Mouse (Mus musculus) limb, embryonic 12.5 days (tissue): Measurements from ENCODE around the gene Sult6b2. TPM values are rescaled to one million over a fixed set of nuclear protein-coding genes. Genes with fewer than 3 reads are reported as not detected.

ENCODE experiments used
- ATAC-seq: fragments of 200-750 bp; cut with Nextera tagmentation; 2 replicates; pipeline ENCODE4 v1.8.0; 2017; ENCODE audit warnings: low read depth, moderate TSS enrichment; ENCODE audit not compliant: insufficient number of reproducible peaks, insufficient read depth, low FRiP score, low TSS enrichment
- H3K27ac ChIP-seq: fragments of 300-500 bp; sonication (generic); 2 replicates; pipeline ENCODE4 v1.5.1; 2016; ENCODE audit warnings: mild to moderate bottlenecking, moderate library complexity
- H3K27me3 ChIP-seq: fragments of 300-500 bp; sonication (generic); 2 replicates; pipeline ENCODE4 v1.6.1; 2016; ENCODE audit warnings: mild to moderate bottlenecking, moderate library complexity
- H3K36me3 ChIP-seq: fragments of 300-500 bp; sonication (generic); 2 replicates; pipeline ENCODE4 v1.6.1; 2016; ENCODE audit warnings: mild to moderate bottlenecking, moderate library complexity
- H3K4me1 ChIP-seq: fragments of 300-500 bp; sonication (generic); replicated peaks from 2 replicates; pipeline ENCODE4 v1.6.1; 2016
- H3K4me2 ChIP-seq: fragments of 300-500 bp; sonication (generic); 2 replicates; pipeline ENCODE4 v1.6.1; 2016; ENCODE audit warnings: mild to moderate bottlenecking, moderate library complexity
- H3K4me3 ChIP-seq: fragments of 300-500 bp; sonication (generic); replicated peaks from 2 replicates; pipeline ENCODE4 v1.5.1; 2016; ENCODE audit warnings: mild to moderate bottlenecking
- H3K9ac ChIP-seq: fragments of 300-500 bp; sonication (generic); replicated peaks from 2 replicates; pipeline ENCODE4 v1.6.1; 2016; ENCODE audit warnings: mild to moderate bottlenecking, moderate library complexity
- H3K9me3 ChIP-seq: fragments of 300-500 bp; sonication (generic); 2 replicates; pipeline ENCODE4 v1.6.1; 2016; ENCODE audit warnings: mild to moderate bottlenecking, moderate library complexity
- WGBS: fragments of 180-500 bp; shearing (Covaris S2); methylation state at CpG from one replicate; pipeline ENCODE4 v1.1.7; 2016; 5-methylcytosine and 5-hydroxymethylcytosine counted together
- polyA plus RNA-seq: library from polyadenylated mRNA; unstranded; fragments of >200 nt; fragmentation: Nextera tagmentation; extraction: Ambion mirVana; gene quantifications from 2 replicates; pipeline ENCODE4 v1.2.1, GENCODE M21; 2016

Gene Sult6b2
- polyA plus RNA-seq, 1 experiment from 2014 or later, result not detected

DNA sequence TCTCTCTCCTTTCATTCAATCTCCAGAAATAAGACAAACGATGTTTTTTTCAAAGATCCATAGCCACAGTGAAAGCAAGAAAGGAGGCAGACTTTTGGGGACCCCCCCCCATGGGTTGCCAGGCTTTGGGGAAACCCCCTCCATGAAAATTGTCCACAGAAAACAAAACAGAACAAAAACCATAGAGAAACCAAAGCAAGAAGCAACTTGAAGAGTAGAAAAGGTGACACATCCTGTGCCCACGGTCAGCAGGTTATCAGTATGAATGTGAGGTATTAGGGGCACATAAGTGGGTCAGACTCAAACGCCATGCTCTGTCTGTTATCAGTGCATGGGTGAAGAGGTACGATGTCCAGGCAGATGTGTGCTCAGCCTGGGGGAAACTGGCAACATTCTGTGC lies 30.6 kb upstream of the Sult6b2 start:
- no peak overlapping the region for H3K4me3 ChIP-seq
- 78% methylated on average over 4 of the region's 4 CpGs for WGBS
- no peaks in the 10 kb centered on the region for H3K36me3 ChIP-seq
- no peaks in the 10 kb centered on the region for H3K27me3 ChIP-seq
- no peaks in the 10 kb centered on the region for H3K9me3 ChIP-seq
- H3K4me1 ChIP-seq, result no peaks in the 10 kb centered on the region
- no peak for ATAC-seq
- H3K27ac ChIP-seq, result no peak overlapping the region
- no peak overlapping the region for H3K9ac ChIP-seq
- H3K4me2 ChIP-seq, result no peak overlapping the region

- H3K4me2 ChIP-seq, result no peak overlapping the region
- ATAC-seq, result no peak
- H3K27ac ChIP-seq, result no peak overlapping the region
- H3K4me1 ChIP-seq, result no peaks in the 10 kb centered on the region
- H3K27me3 ChIP-seq, result no peaks in the 10 kb centered on the region
- no peak overlapping the region for H3K9ac ChIP-seq
- WGBS, result 61% methylated on average over 3 of the region's 3 CpGs
- H3K9me3 ChIP-seq, result no peaks in the 10 kb centered on the region
- H3K4me3 ChIP-seq, result no peak overlapping the region
- H3K36me3 ChIP-seq, result no peaks in the 10 kb centered on the region
Measured at GRCm38 (mm10) chr6:142831706-142832105, 27.4 kb upstream of the Sult6b2 start.

DNA sequence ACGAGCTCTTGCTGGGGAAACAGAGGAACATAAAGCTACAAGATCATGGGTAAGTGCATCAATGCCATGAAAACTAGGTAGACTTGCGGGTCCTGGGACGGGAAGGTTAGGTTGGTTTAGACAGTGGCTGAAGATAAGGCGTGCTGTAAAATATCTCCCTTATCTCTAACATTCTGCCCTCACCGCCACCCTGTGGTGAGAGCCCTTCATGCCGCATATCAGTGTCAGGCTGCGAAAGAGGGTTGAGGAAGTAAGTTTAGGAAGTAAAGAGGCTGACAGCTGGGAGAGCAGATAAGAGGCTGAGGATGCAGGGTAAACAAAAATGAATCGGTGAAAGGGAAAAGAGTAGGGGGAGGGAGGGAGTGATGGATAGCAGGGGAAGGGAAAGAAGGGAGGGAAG lies 26.9 kb upstream of the Sult6b2 start:
- Histone ChIP-seq H3K27ac (no peak overlapping the region), H3K27me3 (no peaks in the 10 kb centered on the region), H3K4me1 (no peaks in the 10 kb centered on the region), H3K9me3 (no peaks in the 10 kb centered on the region), H3K36me3 (no peaks in the 10 kb centered on the region), H3K4me3 (no peak overlapping the region), H3K9ac (no peak overlapping the region), H3K4me2 (no peak overlapping the region)
- WGBS, result 27% methylated on average over 8 of the region's 8 CpGs
- no peak for ATAC-seq

GRCm38 (mm10) chr6:142830221-142830620 lies 25.9 kb upstream of the Sult6b2 start:
- no peaks in the 10 kb centered on the region for H3K4me1 ChIP-seq
- H3K9me3 ChIP-seq, result no peaks in the 10 kb centered on the region
- no peak for ATAC-seq
- H3K36me3 ChIP-seq, result no peaks in the 10 kb centered on the region
- WGBS, result 98% methylated on average over 3 of the region's 3 CpGs
- H3K4me2 ChIP-seq, result no peak overlapping the region
- H3K4me3 ChIP-seq, result no peak overlapping the region
- no peak overlapping the region for H3K27ac ChIP-seq
- H3K27me3 ChIP-seq, result no peaks in the 10 kb centered on the region
- no peak overlapping the region for H3K9ac ChIP-seq

GRCm38 (mm10) chr6:142825449-142825848 lies 21.1 kb upstream of the Sult6b2 start:
- no peak for ATAC-seq
- H3K4me2 ChIP-seq, result no peak overlapping the region
- 89% methylated on average over 5 of the region's 5 CpGs for WGBS
- H3K27me3 ChIP-seq, result no peaks in the 10 kb centered on the region
- no peak overlapping the region for H3K27ac ChIP-seq
- H3K4me1 ChIP-seq, result no peaks in the 10 kb centered on the region
- no peaks in the 10 kb centered on the region for H3K36me3 ChIP-seq
- no peak overlapping the region for H3K4me3 ChIP-seq
- no peaks in the 10 kb centered on the region for H3K9me3 ChIP-seq
- no peak overlapping the region for H3K9ac ChIP-seq

DNA sequence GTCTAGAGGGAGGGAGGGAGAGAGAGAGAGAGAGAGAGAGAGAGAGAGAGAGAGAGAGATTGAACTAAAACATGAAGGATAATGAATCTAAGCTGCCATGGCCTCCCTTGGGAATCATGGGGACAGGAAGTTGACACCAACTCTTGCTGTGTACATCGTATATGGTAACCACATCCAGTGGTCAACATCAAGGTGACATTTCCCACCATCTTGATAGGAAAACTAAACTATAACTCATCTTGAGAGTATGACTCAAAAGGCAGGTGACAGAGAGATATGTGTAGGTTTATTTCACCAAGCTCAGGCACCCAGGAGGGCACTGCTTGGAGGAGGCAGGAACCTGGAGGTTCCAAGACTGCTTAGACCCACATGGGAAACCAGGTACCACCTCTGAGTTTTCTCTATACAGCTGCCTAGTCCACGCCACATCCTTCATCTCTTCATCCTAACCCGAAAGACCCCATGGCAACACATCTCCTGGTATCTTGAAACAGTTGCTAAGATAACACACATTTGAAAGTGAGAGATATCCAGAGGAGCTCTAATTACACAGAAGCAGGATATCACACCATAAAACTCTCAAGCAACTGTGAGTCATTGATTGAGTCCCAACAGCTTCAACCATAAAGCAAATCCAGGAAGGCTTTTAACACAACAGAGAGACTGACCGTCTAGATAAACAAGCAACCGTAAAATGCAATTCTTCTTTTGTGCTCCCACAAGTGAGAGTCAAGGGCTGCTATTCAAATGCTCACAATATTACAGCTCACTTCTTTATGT lies 18.9 kb upstream of the Sult6b2 start:
- Histone ChIP-seq H3K27ac (no peak overlapping the region), H3K9ac (no peak overlapping the region), H3K4me2 (no peak overlapping the region), H3K27me3 (no peaks in the 10 kb centered on the region), H3K4me1 (no peaks in the 10 kb centered on the region), H3K9me3 (no peaks in the 10 kb centered on the region), H3K4me3 (no peak overlapping the region), H3K36me3 (no peaks in the 10 kb centered on the region)
- WGBS, result 36% methylated on average over 5 of the region's 5 CpGs
- no peak for ATAC-seq

GRCm38 (mm10) chr6:142818306-142818705 lies 14.0 kb upstream of the Sult6b2 start:
- Histone ChIP-seq H3K27ac (no peak overlapping the region), H3K4me2 (no peak overlapping the region), H3K36me3 (no peaks in the 10 kb centered on the region), H3K4me3 (no peak overlapping the region), H3K4me1 (no peaks in the 10 kb centered on the region), H3K9me3 (no peaks in the 10 kb centered on the region), H3K27me3 (no peaks in the 10 kb centered on the region), H3K9ac (no peak overlapping the region)
- no peak for ATAC-seq
- WGBS, result 95% methylated on average over 10 of the region's 10 CpGs

- H3K27me3 ChIP-seq, result no peaks in the 10 kb centered on the region
- no peaks in the 10 kb centered on the region for H3K36me3 ChIP-seq
- H3K9me3 ChIP-seq, result no peaks in the 10 kb centered on the region
- H3K9ac ChIP-seq, result no peak overlapping the region
- WGBS, result 84% methylated on average over 3 of the region's 3 CpGs
- H3K27ac ChIP-seq, result no peak overlapping the region
- no peak overlapping the region for H3K4me3 ChIP-seq
- no peak overlapping the region for H3K4me2 ChIP-seq
- ATAC-seq, result no peak
- H3K4me1 ChIP-seq, result no peaks in the 10 kb centered on the region
Measured at GRCm38 (mm10) chr6:142815513-142815912, 11.2 kb upstream of the Sult6b2 start.

GRCm38 (mm10) chr6:142814495-142814921 lies 10.2 kb upstream of the Sult6b2 start:
- Histone ChIP-seq H3K27me3 (no peaks in the 10 kb centered on the region), H3K36me3 (no peaks in the 10 kb centered on the region), H3K4me1 (no peaks in the 10 kb centered on the region), H3K4me2 (peak overlapping the region; percentile 54), H3K9me3 (no peaks in the 10 kb centered on the region), H3K4me3 (peak overlapping the region; percentile 37), H3K27ac (no peak overlapping the region), H3K9ac (peak overlapping the region; percentile 47)
- peak; percentile 60; the same call in 1 of the 2 replicates for ATAC-seq
- 3% methylated on average over 15 of the region's 15 CpGs for WGBS

DNA sequence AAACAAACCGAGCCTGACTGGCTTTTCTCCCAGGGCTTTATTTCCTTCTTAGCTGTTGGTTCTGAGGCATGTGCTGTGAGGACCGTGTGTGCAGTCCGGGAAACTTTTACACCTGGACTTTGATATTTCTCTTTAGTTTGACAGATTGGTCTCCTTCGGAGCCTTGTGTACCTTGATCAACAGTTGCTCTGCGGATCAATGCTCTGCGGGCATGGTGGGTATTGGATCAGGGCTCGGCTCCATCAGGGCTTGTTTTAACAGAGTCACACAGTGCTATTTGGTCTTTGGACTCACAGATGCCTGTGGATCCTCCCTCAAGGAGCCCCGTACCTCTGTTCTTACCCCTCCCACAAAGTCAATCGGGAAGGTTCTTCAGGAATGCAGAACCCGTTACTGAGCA lies 9.7 kb upstream of the Sult6b2 start:
- Histone ChIP-seq H3K36me3 (no peaks in the 10 kb centered on the region), H3K27me3 (no peaks in the 10 kb centered on the region), H3K9me3 (no peaks in the 10 kb centered on the region), H3K4me3 (peak overlapping the region; percentile 37), H3K27ac (no peak overlapping the region), H3K4me1 (no peaks in the 10 kb centered on the region), H3K4me2 (peak overlapping the region; percentile 54), H3K9ac (0 out of 2 replicates have a peak overlapping the region, but pooled peaks have one; percentile 47)
- ATAC-seq, result no peak
- WGBS, result 61% methylated on average over 10 of the region's 10 CpGs

DNA sequence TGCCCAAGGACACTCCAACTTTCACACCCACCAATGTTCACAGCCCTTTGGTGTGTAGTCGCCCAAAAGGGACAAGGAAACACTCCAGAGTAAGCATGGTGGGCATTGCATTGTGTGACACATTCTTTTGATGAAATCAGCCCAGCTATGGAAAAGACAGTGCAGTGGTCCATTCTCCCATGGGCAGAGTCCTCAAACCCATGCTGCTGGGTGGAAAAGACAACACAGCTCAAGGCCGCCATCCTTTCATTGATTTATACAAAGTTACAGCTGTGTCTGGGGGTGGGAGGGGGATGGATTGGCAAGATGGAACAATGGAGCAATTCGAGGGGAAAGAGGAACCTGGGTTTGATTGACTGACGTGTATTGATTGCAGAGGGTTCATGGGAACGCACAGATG lies 8.7 kb upstream of the Sult6b2 start:
- Histone ChIP-seq H3K36me3 (no peaks in the 10 kb centered on the region), H3K4me1 (no peaks in the 10 kb centered on the region), H3K9me3 (no peaks in the 10 kb centered on the region), H3K9ac (no peak overlapping the region), H3K4me3 (no peak overlapping the region), H3K4me2 (no peak overlapping the region), H3K27ac (no peak overlapping the region), H3K27me3 (no peaks in the 10 kb centered on the region)
- WGBS, result 77% methylated on average over 5 of the region's 5 CpGs
- ATAC-seq, result no peak

GRCm38 (mm10) chr6:142810239-142810638 lies 5.9 kb upstream of the Sult6b2 start:
- H3K27ac ChIP-seq, result no peak overlapping the region
- H3K4me2 ChIP-seq, result no peak overlapping the region
- no peaks in the 10 kb centered on the region for H3K27me3 ChIP-seq
- no peaks in the 10 kb centered on the region for H3K4me1 ChIP-seq
- no peaks in the 10 kb centered on the region for H3K36me3 ChIP-seq
- 69% methylated on average over 6 of the region's 6 CpGs for WGBS
- ATAC-seq, result no peak
- H3K9ac ChIP-seq, result no peak overlapping the region
- H3K4me3 ChIP-seq, result no peak overlapping the region
- H3K9me3 ChIP-seq, result no peaks in the 10 kb centered on the region
